Mouse (Mus musculus) intestine, postnatal 0 days (tissue): Measurements from ENCODE around the gene Glipr1l2. TPM values are rescaled to one million over a fixed set of nuclear protein-coding genes. Genes with fewer than 3 reads are reported as not detected.
A peak's percentile ranks its signal among the peaks of the same experiment; 100 is the strongest.
"Not testable (repeated sequence)": the region's sequence is repeated elsewhere in the genome, so short reads cannot be mapped to it uniquely, and the experiment has no call there.

Experiments used
- ATAC-seq: fragments of 200-750 bp; cut with Nextera tagmentation; 2 replicates; pipeline ENCODE4 v1.8.0; 2017; ENCODE audit warnings: mild to moderate bottlenecking, moderate TSS enrichment, moderate library complexity
- H3K27ac ChIP-seq: fragments of 300-500 bp; sonication (generic); 2 replicates; pipeline ENCODE4 v1.5.1; 2014; ENCODE audit warnings: mild to moderate bottlenecking, low read depth, low read length, moderate library complexity
- H3K27me3 ChIP-seq: fragments of 300-500 bp; sonication (generic); replicated peaks from 2 replicates; pipeline ENCODE4 v1.6.1; 2014; ENCODE audit warnings: low read length, mixed read lengths; ENCODE audit not compliant: control insufficient read depth, insufficient read depth
- H3K36me3 ChIP-seq: fragments of 300-500 bp; sonication (generic); 2 replicates; pipeline ENCODE4 v1.6.1; 2014; ENCODE audit warnings: mild to moderate bottlenecking, moderate library complexity; ENCODE audit not compliant: control insufficient read depth, insufficient read depth
- H3K4me1 ChIP-seq: fragments of 300-500 bp; sonication (generic); replicated peaks from 2 replicates; pipeline ENCODE4 v1.6.1; 2014; ENCODE audit warnings: antibody characterized with exemption, low read length, mixed read lengths; ENCODE audit not compliant: control insufficient read depth, insufficient read depth
- H3K4me2 ChIP-seq: fragments of 300-500 bp; sonication (generic); replicated peaks from 2 replicates; pipeline ENCODE4 v1.6.1; 2014; ENCODE audit warnings: low read depth, mild to moderate bottlenecking, moderate library complexity
- H3K4me3 ChIP-seq: fragments of 300-500 bp; sonication (generic); 2 replicates; pipeline ENCODE4 v1.5.1; 2014; ENCODE audit warnings: low read depth, low read length
- H3K9ac ChIP-seq: fragments of 300-500 bp; sonication (generic); 2 replicates; pipeline ENCODE4 v1.6.1; 2014; ENCODE audit warnings: mild to moderate bottlenecking, low read depth, low read length
- H3K9me3 ChIP-seq: fragments of 300-500 bp; sonication (generic); 2 replicates; pipeline ENCODE4 v1.6.1; 2016; ENCODE audit warnings: mixed run types; ENCODE audit not compliant: control insufficient read depth
- CTCF ChIP-seq: sonication (generic); IDR thresholded peaks from 2 replicates; pipeline ENCODE4 v1.5.1; 2016; ENCODE audit warnings: low read depth, mild to moderate bottlenecking, control low read depth, antibody characterized with exemption, moderate library complexity
- WGBS: fragments of 180-500 bp; shearing (Covaris S2); extraction: QIAGEN DNeasy Blood & Tissue Kit; methylation state at CpG from one replicate; pipeline ENCODE4 v1.1.7; 2014; 5-methylcytosine and 5-hydroxymethylcytosine counted together
- polyA plus RNA-seq: library from polyadenylated mRNA; unstranded; fragments of >200 nt; fragmentation: Nextera tagmentation; extraction: Ambion mirVana; gene quantifications from 2 replicates; pipeline ENCODE4 v1.2.1, GENCODE M21; 2015

Glipr1l2 gene
- not detected in 2 replicates for polyA plus RNA-seq

DNA sequence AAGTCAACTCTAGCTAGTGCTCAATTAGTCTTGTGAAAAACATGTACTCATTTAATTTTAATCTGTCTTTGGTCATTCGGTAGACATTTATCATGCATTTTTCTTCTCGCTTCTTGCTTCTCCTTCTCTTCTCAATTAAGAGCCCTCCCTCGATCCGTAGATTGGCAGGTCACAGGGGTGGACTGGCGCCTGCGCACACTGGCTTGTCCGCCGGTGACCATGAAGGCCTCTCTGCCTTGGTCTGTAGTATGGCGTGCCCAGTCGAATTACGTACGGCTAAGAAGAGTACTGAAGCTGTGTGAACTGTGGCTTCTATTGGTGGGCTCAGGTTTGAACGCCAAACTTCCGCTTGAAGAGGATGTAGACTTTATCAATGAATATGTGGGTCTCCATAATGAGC, at the start of gene Glipr1l2:
Glipr1l2 (plus strand) TSS at position 198 of the 400 bp plus-strand sequence.
- Histone ChIP-seq H3K4me2 (no peak within 1 kb of the TSS), H3K36me3 (no peaks in the 10 kb centered on the region), H3K27me3 (no peaks in the 10 kb centered on the region), H3K4me1 (no peaks in the 10 kb centered on the region), H3K9me3 (no peaks in the 10 kb centered on the region), H3K9ac (no peak within 1 kb of the TSS), H3K27ac (no peak within 1 kb of the TSS), H3K4me3 (no peak within 1 kb of the TSS)
- no peak for TF ChIP-seq CTCF
- WGBS = 92% methylated on average over 14 of the region's 14 CpGs
- no peak for ATAC-seq

DNA sequence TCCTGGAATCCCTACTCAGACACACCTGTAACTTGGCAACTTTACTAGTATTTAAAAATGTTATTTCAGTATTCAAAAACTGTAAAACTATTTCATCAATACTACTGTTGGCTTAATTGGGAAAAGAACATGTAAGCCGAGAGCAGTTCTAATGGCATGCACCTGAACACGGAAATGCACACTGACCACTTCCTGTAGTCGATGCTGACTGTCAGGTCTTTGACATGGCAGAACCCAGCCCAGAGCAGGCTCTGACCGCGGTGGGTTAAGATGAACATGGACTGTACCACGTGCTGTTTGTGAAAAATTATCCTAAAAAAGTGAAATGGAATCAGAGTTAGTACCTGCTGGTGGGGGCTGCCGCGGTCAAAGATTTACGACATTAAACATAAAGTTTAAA, 39.6 kb upstream of the Glipr1l2 start:
- H3K4me3 ChIP-seq, H3K4me1 ChIP-seq, ATAC-seq, H3K27me3 ChIP-seq, H3K36me3 ChIP-seq, H3K27ac ChIP-seq, H3K9me3 ChIP-seq, H3K4me2 ChIP-seq, H3K9ac ChIP-seq: not testable (repeated sequence)
- 67% methylated on average over 9 of the region's 9 CpGs for WGBS

DNA sequence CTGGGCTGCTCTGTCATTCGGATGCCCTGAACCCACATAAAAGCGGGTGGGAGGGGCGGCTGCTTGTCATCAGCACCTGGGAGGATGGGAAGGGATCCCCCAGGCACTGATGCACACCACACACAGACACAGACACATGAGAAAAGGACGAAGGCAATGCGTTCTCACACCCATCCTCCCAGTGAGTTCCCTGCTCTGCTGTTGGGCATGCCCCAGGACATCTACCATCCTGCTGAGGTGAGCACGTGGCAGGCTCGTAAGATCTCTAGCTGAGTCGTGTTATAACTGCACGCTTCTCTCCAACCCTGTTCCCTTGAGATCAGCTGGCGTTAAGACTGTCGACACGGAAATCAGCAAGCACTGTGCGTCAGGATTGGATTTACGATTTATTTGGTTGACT, 38.9 kb upstream of the Glipr1l2 start:
- not testable (repeated sequence) for H3K36me3 ChIP-seq, H3K4me2 ChIP-seq, H3K4me1 ChIP-seq, H3K4me3 ChIP-seq, H3K9ac ChIP-seq, ATAC-seq, H3K27ac ChIP-seq, H3K9me3 ChIP-seq, H3K27me3 ChIP-seq
- 22% methylated on average over 14 of the region's 14 CpGs for WGBS

DNA sequence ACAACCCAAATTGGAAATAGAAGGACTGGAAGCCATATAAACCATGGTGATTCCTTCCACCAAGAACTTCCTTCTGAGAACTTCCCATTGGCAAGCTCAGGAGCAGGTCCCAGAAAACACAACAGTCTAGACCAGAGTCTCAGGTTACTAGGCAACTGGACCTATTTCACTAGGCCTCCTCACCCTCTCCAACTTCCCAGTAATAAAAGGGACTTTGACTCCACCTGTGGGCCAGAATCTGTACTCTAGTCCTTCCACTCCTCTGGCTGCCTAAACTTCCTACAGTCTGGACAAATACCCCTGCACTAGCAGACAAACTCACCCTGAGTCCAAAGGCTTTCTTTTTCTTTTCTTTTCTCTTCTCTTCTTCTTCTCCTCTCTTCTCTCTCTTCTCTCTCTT, 31.9 kb upstream of the Glipr1l2 start:
- Histone ChIP-seq H3K4me2 (no peak overlapping the region), H3K27ac (no peak overlapping the region), H3K36me3 (no peaks in the 10 kb centered on the region), H3K27me3 (no peaks in the 10 kb centered on the region), H3K9ac (no peak overlapping the region), H3K4me3 (no peak overlapping the region), H3K9me3 (no peaks in the 10 kb centered on the region), H3K4me1 (no peaks in the 10 kb centered on the region)
- ATAC-seq = no peak
- TF ChIP-seq CTCF = no peak

DNA sequence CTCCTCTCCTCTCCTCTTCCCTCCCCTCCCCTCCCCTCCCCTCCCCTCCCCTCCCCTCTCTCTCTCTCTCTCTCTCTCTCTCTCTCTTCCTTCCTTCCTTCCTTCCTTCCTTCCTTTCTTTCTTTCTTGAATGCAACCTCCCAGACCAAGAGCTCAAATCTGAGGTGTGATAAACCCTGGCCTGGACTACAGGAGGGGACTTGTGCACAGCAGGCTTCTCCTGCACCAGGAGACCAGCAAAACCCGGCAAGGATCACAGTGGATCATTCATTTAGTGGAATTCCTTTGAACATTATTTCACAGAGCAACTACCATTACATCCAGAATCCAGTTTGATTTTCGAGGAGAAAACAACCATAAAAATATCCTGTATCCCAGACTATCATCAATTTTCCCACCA, 31.2 kb upstream of the Glipr1l2 start:
- not testable (repeated sequence) for H3K4me1 ChIP-seq, H3K9me3 ChIP-seq, ATAC-seq, H3K4me2 ChIP-seq, H3K4me3 ChIP-seq, H3K9ac ChIP-seq, H3K27ac ChIP-seq, H3K27me3 ChIP-seq, H3K36me3 ChIP-seq
- 73% methylated on average over 2 of the region's 2 CpGs for WGBS

DNA sequence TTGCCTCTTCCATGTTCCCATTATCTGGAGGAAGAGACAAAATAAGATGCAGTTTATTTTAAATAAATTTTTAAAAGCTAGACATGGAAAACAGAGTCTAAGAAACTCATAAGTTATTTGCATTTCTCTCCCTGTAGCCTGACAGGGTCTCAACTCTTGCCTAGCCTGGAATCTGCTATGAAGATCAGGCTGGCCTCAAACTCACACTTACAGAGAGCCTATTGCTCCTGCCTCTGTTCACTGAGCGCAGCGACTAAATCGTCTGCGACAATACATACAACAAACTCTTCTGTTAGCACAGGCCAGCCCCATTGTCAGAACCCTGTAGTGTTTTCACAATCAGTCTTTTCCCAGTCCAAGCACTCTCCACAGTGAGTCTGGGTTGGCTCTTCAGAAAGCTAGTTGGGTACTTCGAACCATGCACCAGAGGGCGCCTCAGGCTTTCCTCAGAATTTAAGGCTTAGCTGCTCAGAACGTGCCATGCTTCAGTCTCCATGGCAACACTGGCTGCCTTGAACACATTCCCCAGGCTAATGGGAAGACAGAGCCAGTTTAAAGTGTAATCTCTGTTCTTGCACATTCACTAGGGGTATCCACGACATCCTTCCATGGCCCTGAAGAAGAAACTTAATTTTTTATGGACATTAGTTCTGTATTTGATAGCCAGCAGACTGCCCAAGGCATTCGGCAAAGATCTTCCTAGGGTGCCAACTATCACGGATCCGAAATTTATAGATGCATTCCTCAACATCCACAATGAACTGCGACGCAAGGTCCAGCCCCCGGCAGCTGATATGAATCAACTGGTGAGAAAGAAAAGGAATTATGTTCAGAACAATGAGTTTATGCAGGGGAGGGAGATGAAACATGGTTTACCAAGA, 23.2 kb upstream of the Glipr1l2 start, which contains the start of gene Glipr1l1:
Glipr1l1 (plus strand) TSS at position 488 of the 881 bp plus-strand sequence.
- Histone ChIP-seq H3K4me3 (no peak within 1 kb of the TSS), H3K9me3 (no peaks in the 10 kb centered on the region), H3K36me3 (no peaks in the 10 kb centered on the region), H3K27ac (no peak within 1 kb of the TSS), H3K4me2 (no peak within 1 kb of the TSS), H3K27me3 (no peaks in the 10 kb centered on the region), H3K4me1 (no peaks in the 10 kb centered on the region), H3K9ac (no peak within 1 kb of the TSS)
- peak; percentile 65 for TF ChIP-seq CTCF
- WGBS = 49% methylated on average over 14 of the region's 14 CpGs
- no peak for ATAC-seq

DNA sequence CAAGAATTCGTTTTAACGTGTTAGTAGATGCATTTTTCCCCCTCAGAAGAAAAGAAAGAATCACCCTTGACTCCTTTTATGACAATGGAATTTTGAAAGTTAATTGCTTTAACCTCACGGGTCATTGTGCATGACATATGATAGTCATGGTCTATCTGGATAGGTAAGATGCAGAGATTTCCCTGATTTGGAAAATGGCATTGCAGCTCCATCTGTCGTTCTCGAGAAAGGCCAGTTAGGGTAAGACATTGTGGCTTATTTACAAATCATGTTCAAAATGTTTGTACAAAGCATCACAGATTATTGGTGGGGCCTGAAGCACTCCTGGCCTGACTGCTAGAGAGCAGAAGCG, 22.6 kb upstream of the Glipr1l2 start:
- H3K9ac ChIP-seq, H3K27ac ChIP-seq, H3K4me3 ChIP-seq, H3K36me3 ChIP-seq, ATAC-seq, H3K27me3 ChIP-seq, H3K4me1 ChIP-seq, H3K9me3 ChIP-seq, H3K4me2 ChIP-seq: not testable (repeated sequence)
- WGBS = 74% methylated on average over 6 of the region's 6 CpGs
